Mouse (Mus musculus) intestine, embryonic 14.5 days (tissue): ENCODE measurements around the gene B3galt4. TPM values are rescaled to one million over a fixed set of nuclear protein-coding genes. Genes with fewer than 3 reads are reported as not detected.
"Not testable (repeated sequence)": the region's sequence is repeated elsewhere in the genome, so short reads cannot be mapped to it uniquely, and the experiment has no call there.

Experiments
- ATAC-seq: fragments of 200-750 bp; cut with Nextera tagmentation; replicated peaks from 2 replicates; pipeline ENCODE4 v1.8.0; 2017; ENCODE audit warnings: low read depth, moderate number of reproducible peaks, moderate TSS enrichment, moderate library complexity; ENCODE audit not compliant: low FRiP score, low TSS enrichment
- DNase-seq: peaks from one replicate; pipeline ENCODE4 v3.0.0-alpha.2; 2018; ENCODE audit warnings: low spot score
- H3K27ac ChIP-seq: fragments of 300-500 bp; sonication (generic); 2 replicates; pipeline ENCODE4 v1.5.1; 2014; ENCODE audit warnings: low read depth, mild to moderate bottlenecking, control low read depth
- H3K27me3 ChIP-seq: fragments of 300-500 bp; sonication (generic); replicated peaks from 2 replicates; pipeline ENCODE4 v1.6.1; 2014; ENCODE audit warnings: low read length, control low read depth; ENCODE audit not compliant: control insufficient read depth, insufficient read depth
- H3K36me3 ChIP-seq: fragments of 300-500 bp; sonication (generic); 2 replicates; pipeline ENCODE4 v1.6.1; 2014; ENCODE audit warnings: low read length, control low read depth; ENCODE audit not compliant: control insufficient read depth, insufficient read depth
- H3K4me1 ChIP-seq: fragments of 300-500 bp; sonication (generic); replicated peaks from 2 replicates; pipeline ENCODE4 v1.6.1; 2014; ENCODE audit warnings: low read length, control low read depth, mixed read lengths; ENCODE audit not compliant: control insufficient read depth, insufficient read depth
- H3K4me2 ChIP-seq: fragments of 300-500 bp; sonication (generic); 2 replicates; pipeline ENCODE4 v1.6.1; 2014; ENCODE audit warnings: low read length
- H3K4me3 ChIP-seq: fragments of 300-500 bp; sonication (generic); 2 replicates; pipeline ENCODE4 v1.5.1; 2014; ENCODE audit warnings: low read depth, low read length, control low read depth, mixed read lengths
- H3K9ac ChIP-seq: fragments of 300-500 bp; sonication (generic); 2 replicates; pipeline ENCODE4 v1.6.1; 2014; ENCODE audit warnings: mild to moderate bottlenecking, low read length
- H3K9me3 ChIP-seq: fragments of 300-500 bp; sonication (generic); 2 replicates; pipeline ENCODE4 v1.6.1; 2016; ENCODE audit warnings: low read length, control low read depth; ENCODE audit not compliant: control insufficient read depth
- WGBS: fragments of 180-500 bp; shearing (Covaris S2); extraction: QIAGEN DNeasy Blood & Tissue Kit; methylation state at CpG from one replicate; pipeline ENCODE4 v1.1.7; 2014; 5-methylcytosine and 5-hydroxymethylcytosine counted together
- polyA plus RNA-seq: library from polyadenylated mRNA; unstranded; fragments of >200 nt; fragmentation: Nextera tagmentation; extraction: Ambion mirVana; gene quantifications from 2 replicates; pipeline ENCODE4 v1.2.1, GENCODE M21; 2014

Gene B3galt4
- polyA plus RNA-seq, 1 experiment from 2014 or later, result 3.7 TPM

DNA sequence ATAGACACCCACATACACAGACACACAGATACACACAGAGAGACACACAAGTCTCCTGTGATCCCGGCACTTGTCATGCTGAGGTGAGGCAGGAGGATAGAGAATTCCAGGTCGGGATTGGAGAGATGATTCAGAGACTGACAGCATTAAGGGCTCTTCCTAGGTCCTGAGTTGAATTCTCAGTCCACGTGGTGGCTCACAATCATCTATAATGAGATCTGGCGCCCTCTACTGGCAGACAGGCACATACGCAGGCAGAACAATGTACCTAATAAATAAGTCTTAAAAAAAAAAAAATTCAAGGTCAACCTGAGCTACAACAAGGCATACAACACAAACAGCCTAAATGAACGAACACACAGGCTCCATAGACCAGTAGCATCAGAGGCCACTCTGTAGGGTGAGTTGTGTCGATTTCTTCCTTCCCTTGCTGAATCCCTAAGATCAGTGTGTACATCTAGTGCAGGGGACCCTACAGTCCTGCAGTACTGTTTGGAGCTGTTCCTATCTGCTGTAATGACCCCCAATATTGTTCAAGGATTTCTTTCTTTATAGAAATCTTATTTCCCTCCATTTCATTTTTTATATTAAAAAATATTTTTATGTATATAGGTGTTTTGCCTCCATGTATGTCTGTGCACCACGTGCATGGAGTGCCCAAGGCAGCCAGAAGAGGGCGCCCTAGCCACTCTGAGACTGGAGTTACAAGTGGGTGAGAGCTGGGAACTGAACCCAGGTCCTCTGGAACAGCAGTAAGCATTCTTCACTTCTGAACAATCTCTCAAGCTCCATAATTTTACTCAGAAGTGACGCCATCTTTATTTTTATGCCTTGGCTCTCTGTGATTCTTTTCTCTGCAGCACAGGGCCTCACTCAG lies 40.7 kb upstream of the B3galt4 start:
- Histone ChIP-seq H3K4me3 (no peak overlapping the region), H3K36me3 (no peaks in the 10 kb centered on the region), H3K27ac (no peak overlapping the region), H3K4me1 (no peaks in the 10 kb centered on the region), H3K27me3 (peaks cover 8% of the 10 kb centered on the region; the same call in 1 of the 2 replicates), H3K4me2 (no peak overlapping the region), H3K9me3 (no peaks in the 10 kb centered on the region), H3K9ac (no peak overlapping the region)
- DNase-seq (peak; percentile 78), ATAC-seq (no peak)
- 35% methylated on average over 10 of the region's 10 CpGs for WGBS

DNA sequence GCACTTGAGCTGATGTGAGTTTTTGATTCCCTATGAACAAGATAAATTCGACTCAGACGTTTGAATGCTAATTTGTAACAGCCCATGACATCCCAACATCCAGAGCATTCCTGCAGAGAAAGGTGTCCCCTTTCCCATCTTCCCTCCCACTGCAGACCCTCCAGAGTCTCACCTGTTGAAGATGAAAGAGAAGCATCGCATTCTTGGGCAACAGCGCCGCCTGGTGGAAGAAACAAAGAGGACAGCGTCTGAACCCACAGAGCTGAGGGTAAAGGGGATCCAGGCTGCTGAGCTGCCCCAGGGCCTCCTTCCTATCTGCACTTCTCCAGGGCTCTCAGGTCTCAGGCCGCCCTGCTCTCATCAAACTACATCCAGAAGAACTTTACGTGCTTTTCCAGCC lies 30.8 kb upstream of the B3galt4 start:
- ATAC-seq, H3K27ac ChIP-seq, H3K9ac ChIP-seq, H3K36me3 ChIP-seq, H3K9me3 ChIP-seq, H3K4me1 ChIP-seq: not testable (repeated sequence)
- H3K4me2 ChIP-seq, result peak overlapping the region; percentile 44; the same call in 1 of the 2 replicates
- 0 out of 2 replicates have a peak overlapping the region, but pooled peaks have one; percentile 31 for H3K4me3 ChIP-seq
- DNase-seq, result peak; percentile 84
- peaks cover 31% of the 10 kb centered on the region for H3K27me3 ChIP-seq
- 13% methylated on average over 8 of the region's 8 CpGs for WGBS

DNA sequence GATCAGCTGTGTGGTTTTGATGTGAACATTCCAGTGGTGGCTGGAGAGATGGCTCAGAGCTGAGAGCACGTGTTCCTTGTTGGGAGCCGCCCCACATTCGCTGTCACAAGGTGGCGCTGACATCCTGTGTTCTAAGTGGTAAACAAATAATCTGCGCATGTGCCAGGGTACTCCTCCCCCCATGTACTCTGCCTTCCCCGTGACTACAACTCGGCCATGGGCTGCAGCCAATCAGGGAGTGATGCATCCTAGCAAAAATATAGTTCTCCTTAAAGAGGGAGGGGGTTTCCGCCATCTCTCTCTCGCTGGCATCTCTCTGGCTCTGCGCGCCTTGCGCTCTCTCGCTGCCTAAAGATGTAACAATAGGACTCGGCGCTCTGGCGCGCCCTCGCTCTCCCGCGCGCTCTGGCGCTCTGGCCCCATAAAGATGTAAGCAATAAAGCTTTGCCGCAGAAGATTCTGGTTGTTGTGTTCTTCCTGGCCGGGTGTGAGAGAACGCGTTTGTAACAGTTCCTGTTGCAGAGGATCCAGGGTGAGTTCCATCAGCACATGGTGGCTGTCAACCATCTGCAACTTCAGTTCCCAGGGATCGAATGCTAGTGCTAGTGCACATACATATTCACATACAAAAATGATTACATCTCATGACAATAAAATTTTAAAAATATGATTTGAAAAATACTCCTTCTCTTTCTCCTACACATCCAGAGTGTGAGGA lies 30.1 kb upstream of the B3galt4 start:
- H3K9ac ChIP-seq, result peak overlapping the region; percentile 23
- H3K27me3 ChIP-seq, result peaks cover 35% of the 10 kb centered on the region
- ATAC-seq (peak; percentile 82), DNase-seq (peak; percentile 90)
- H3K4me2 ChIP-seq, result peak overlapping the region; percentile 44
- under 1% methylated on average over 27 of the region's 27 CpGs for whole genome bisulfite sequencing
- H3K9me3 ChIP-seq, H3K4me1 ChIP-seq, H3K36me3 ChIP-seq: not testable (repeated sequence)
- H3K27ac ChIP-seq, result 0 out of 2 replicates have a peak overlapping the region, but pooled peaks have one; percentile 10
- peak overlapping the region; percentile 31 for H3K4me3 ChIP-seq

DNA sequence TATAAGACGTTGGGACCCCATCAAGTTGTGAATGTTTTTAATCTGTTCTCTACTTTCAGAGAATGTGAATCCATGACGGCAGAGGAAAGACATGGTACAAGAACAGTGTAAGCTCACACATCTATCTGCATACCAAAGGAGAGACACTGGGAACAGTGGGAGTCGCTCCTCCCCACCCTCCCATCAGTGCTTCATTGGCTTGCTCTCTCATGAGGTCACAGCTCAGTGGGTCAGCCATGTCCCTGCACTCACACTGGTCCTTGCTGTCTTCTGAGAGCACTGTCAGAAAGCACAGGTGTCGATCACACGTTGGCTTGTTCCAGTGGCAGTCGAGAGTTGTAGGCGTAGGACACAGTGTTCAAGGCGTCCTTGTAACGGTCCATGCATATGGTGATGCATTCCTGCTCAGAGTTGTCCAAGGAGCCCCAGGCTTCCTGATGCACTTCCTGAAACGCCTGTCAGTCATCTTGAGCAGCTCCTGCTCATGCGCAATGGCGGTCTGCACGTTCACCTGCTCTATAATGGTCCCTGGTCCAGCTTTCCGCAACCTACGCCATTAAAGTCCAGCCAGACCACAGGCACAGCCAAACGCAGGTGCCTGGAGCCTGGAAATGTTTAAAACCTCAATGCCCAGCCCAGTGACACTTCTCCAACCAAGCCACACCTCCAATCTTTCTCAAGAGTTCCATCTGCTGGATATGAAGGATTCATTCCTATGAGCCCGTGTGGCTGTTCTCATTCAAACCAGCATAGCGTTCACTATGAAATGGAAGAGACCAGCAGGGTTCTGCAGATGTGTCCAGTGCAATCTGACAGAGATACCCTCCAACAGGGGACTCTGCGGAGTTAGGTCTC lies 29.1 kb upstream of the B3galt4 start:
- peak overlapping the region; percentile 44; the same call in 1 of the 2 replicates for H3K4me2 ChIP-seq
- H3K27ac ChIP-seq, result no peak overlapping the region
- H3K4me1 ChIP-seq, result 0 out of 2 replicates have a peak, but pooled peaks cover 3% of the 10 kb centered on the region
- no peak overlapping the region for H3K4me3 ChIP-seq
- WGBS, result 75% methylated on average over 19 of the region's 19 CpGs
- no peak overlapping the region for H3K9ac ChIP-seq
- H3K27me3 ChIP-seq, result peaks cover 35% of the 10 kb centered on the region
- H3K36me3 ChIP-seq, result no peaks in the 10 kb centered on the region
- H3K9me3 ChIP-seq, result no peaks in the 10 kb centered on the region
- ATAC-seq (no peak), DNase-seq (no peak)

DNA sequence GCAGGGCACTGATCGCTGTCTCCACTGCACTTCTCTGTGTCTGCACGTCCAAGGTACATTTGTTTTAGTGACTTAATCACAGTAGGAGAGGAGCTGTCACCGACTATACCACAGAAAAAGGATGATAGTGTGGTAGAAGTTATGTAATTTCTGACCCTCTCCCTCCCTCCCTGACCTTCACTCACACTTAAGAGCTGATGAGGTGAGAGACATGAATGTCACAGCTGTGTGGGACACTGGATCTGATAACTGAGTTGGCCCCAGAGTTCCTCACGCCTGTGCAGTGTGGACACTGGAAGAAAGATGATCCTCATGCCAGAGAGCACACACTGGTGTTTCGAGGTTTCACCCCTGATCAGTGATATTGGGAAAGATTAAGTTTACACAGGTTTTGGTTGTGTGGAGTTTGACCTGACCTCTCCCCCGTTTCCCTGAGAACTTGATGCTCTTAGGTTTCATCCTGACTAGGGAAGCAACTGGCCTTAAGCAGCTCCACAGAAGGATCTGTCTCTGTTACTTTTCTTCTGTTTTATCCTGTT lies 28.3 kb upstream of the B3galt4 start:
- no peak overlapping the region for H3K4me3 ChIP-seq
- 72% methylated on average over 6 of the region's 6 CpGs for WGBS
- no peak overlapping the region for H3K27ac ChIP-seq
- H3K9me3 ChIP-seq, result no peaks in the 10 kb centered on the region
- H3K4me2 ChIP-seq, result no peak overlapping the region
- H3K27me3 ChIP-seq, result peaks cover 35% of the 10 kb centered on the region
- no peak for DNase-seq
- no peaks in the 10 kb centered on the region for H3K36me3 ChIP-seq
- 0 out of 2 replicates have a peak, but pooled peaks cover 3% of the 10 kb centered on the region for H3K4me1 ChIP-seq
- ATAC-seq, result no peak
- no peak overlapping the region for H3K9ac ChIP-seq

- H3K4me2 ChIP-seq, result peak overlapping the region; percentile 57
- no peak overlapping the region for H3K27ac ChIP-seq
- 0 out of 2 replicates have a peak, but pooled peaks cover 3% of the 10 kb centered on the region for H3K4me1 ChIP-seq
- peak overlapping the region; percentile 33 for H3K4me3 ChIP-seq
- H3K9me3 ChIP-seq, result no peaks in the 10 kb centered on the region
- ATAC-seq, result peak; percentile 83
- DNase-seq, result peak; percentile 79
- under 1% methylated on average over 17 of the region's 17 CpGs for WGBS
- no peaks in the 10 kb centered on the region for H3K36me3 ChIP-seq
- H3K9ac ChIP-seq, result peak overlapping the region; percentile 10; the same call in 1 of the 2 replicates
- H3K27me3 ChIP-seq, result peaks cover 35% of the 10 kb centered on the region
Measured at GRCm38 (mm10) chr17:33978631-33979031, 27.3 kb upstream of the B3galt4 start.

DNA sequence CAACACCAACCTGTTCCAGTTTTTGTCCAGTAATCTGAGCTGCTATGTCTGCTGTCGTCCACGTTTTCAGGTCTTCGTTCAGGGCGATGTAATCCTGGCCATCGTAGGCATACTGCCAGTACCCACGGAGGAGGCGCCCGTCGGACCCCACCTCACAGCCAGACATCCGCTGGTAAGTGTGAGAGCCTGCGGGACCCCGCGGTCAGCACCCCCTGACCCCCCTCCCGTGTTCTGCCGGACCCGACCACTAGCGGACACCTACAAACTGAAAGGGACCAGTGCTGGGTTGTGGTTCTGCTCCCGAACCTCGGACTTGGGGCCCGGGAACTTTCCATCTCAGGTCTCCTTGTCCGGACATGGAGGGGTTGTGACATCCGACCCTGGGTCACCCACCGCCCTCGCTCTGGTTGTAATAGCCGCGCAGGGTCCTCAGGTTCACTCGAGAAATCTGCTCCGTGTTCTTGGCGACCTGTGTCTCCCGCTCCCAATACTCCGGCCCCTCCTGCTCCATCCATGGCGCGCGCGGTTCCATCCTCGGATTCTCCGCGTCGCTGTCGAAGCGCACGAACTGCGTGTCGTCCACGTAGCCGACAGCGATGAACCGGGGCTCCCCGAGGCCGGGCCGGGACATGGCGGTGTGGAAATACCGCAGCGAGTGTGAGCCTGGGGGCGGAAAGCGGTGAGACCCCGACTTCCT lies 26.7 kb upstream of the B3galt4 start:
- Histone ChIP-seq H3K9me3 (no peaks in the 10 kb centered on the region), H3K4me3 (peak overlapping the region; percentile 33), H3K9ac (peak overlapping the region; percentile 10; the same call in 1 of the 2 replicates), H3K27ac (no peak overlapping the region), H3K4me1 (0 out of 2 replicates have a peak, but pooled peaks cover 3% of the 10 kb centered on the region), H3K4me2 (peak overlapping the region; percentile 57), H3K36me3 (no peaks in the 10 kb centered on the region), H3K27me3 (peaks cover 35% of the 10 kb centered on the region)
- ATAC-seq, result no peak
- DNase-seq, result peak; percentile 55
- 2% methylated on average over 57 of the region's 57 CpGs for WGBS
